Mouse (Mus musculus) neural tube, embryonic 15.5 days (tissue): ENCODE measurements around the gene Cd200r3. TPM values are rescaled to one million over a fixed set of nuclear protein-coding genes. Genes with fewer than 3 reads are reported as not detected.

ENCODE experiments used
- ATAC-seq: fragments of 200-750 bp; cut with Nextera tagmentation; 2 replicates; pipeline ENCODE4 v1.8.0; 2017; ENCODE audit warnings: mild to moderate bottlenecking, moderate TSS enrichment, moderate library complexity; ENCODE audit not compliant: low FRiP score
- H3K27ac ChIP-seq: fragments of 300-500 bp; sonication (generic); replicated peaks from 2 replicates; pipeline ENCODE4 v1.5.1; 2015; ENCODE audit warnings: mild to moderate bottlenecking, inconsistent platforms
- H3K27me3 ChIP-seq: fragments of 300-500 bp; sonication (generic); replicated peaks from 2 replicates; pipeline ENCODE4 v1.6.1; 2015; ENCODE audit warnings: inconsistent platforms
- H3K36me3 ChIP-seq: fragments of 300-500 bp; sonication (generic); 2 replicates; pipeline ENCODE4 v1.6.1; 2015; ENCODE audit warnings: inconsistent platforms
- H3K4me1 ChIP-seq: fragments of 300-500 bp; sonication (generic); 2 replicates; pipeline ENCODE4 v1.6.1; 2015; ENCODE audit warnings: inconsistent platforms
- H3K4me2 ChIP-seq: fragments of 300-500 bp; sonication (generic); 2 replicates; pipeline ENCODE4 v1.6.1; 2015; ENCODE audit warnings: inconsistent platforms, mild to moderate bottlenecking, moderate library complexity
- H3K4me3 ChIP-seq: fragments of 300-500 bp; sonication (generic); replicated peaks from 2 replicates; pipeline ENCODE4 v1.5.1; 2015; ENCODE audit warnings: mild to moderate bottlenecking, inconsistent platforms
- H3K9ac ChIP-seq: fragments of 300-500 bp; sonication (generic); replicated peaks from 2 replicates; pipeline ENCODE4 v1.6.1; 2015; ENCODE audit warnings: mild to moderate bottlenecking, inconsistent platforms
- H3K9me3 ChIP-seq: fragments of 300-500 bp; sonication (generic); replicated peaks from 2 replicates; pipeline ENCODE4 v1.6.1; 2016; ENCODE audit warnings: inconsistent platforms
- WGBS: fragments of 180-500 bp; shearing (Covaris S2); methylation state at CpG from one replicate; pipeline ENCODE4 v1.1.7; 2015; ENCODE audit warnings: mixed read lengths; 5-methylcytosine and 5-hydroxymethylcytosine counted together
- polyA plus RNA-seq: library from polyadenylated mRNA; unstranded; fragments of >200 nt; fragmentation: Nextera tagmentation; extraction: Ambion mirVana; gene quantifications from 2 replicates; pipeline ENCODE4 v1.2.1, GENCODE M21; 2015

Cd200r3 gene
- polyA plus RNA-seq, 1 experiment from 2014 or later, result 0.17 TPM

DNA sequence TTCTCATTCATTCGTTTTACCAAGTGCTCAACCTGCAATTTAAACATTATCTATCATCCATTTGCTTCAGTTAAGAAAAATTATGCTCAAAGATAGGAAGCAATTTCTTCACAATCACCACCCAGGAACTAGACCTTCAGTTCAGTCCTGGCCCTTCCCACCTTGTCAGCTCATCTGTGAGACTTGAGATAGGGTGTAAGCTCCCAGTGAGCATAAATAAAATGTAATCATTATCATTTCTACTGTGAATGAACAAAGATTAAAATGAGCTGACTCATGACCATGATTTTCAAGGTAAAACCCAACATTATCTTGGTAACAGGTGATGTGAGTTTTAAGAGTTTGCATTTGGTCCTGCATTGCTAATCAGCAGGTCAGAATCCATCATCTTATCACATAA is 76.6 kb downstream of the Cd200r3 start:
- no peaks in the 10 kb centered on the region for H3K9me3 ChIP-seq
- no peak overlapping the region for H3K4me2 ChIP-seq
- no peaks in the 10 kb centered on the region for H3K27me3 ChIP-seq
- ATAC-seq, result no peak
- 77% methylated on average over 1 of the region's 1 CpGs for WGBS
- H3K27ac ChIP-seq, result no peak overlapping the region
- no peak overlapping the region for H3K9ac ChIP-seq
- H3K4me3 ChIP-seq, result no peak overlapping the region
- no peaks in the 10 kb centered on the region for H3K36me3 ChIP-seq
- no peaks in the 10 kb centered on the region for H3K4me1 ChIP-seq

GRCm38 (mm10) chr16:45020669-45021309 is 77.3 kb downstream of the Cd200r3 start:
- Histone ChIP-seq H3K27ac (no peak overlapping the region), H3K4me1 (no peaks in the 10 kb centered on the region), H3K4me3 (no peak overlapping the region), H3K4me2 (no peak overlapping the region), H3K9ac (no peak overlapping the region), H3K27me3 (no peaks in the 10 kb centered on the region), H3K9me3 (no peaks in the 10 kb centered on the region), H3K36me3 (no peaks in the 10 kb centered on the region)
- 90% methylated on average over 2 of the region's 2 CpGs for WGBS
- no peak for ATAC-seq

DNA sequence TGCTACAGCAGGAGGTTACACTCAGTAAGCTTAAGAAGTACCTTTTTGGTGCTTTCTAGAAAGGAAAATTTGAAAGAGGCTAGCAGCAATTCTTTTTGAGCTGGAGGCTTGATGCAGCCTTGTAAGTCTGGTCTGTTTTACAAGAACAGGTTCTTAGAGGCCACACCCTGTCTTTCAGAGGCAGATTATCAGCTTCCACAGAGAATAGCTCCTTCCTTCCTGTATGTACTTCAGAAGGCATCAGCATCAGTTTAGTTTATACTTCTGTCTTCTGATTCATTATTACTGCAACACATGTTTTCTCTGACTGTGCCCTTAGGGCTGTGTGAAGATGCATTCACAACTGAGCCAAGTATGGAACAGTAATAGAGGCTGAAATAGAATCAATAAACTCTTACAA is 78.0 kb downstream of the Cd200r3 start:
- H3K4me3 ChIP-seq, result no peak overlapping the region
- no peaks in the 10 kb centered on the region for H3K27me3 ChIP-seq
- no peaks in the 10 kb centered on the region for H3K36me3 ChIP-seq
- no peak overlapping the region for H3K4me2 ChIP-seq
- H3K9ac ChIP-seq, result no peak overlapping the region
- no peak for ATAC-seq
- no peak overlapping the region for H3K27ac ChIP-seq
- H3K9me3 ChIP-seq, result no peaks in the 10 kb centered on the region
- no peaks in the 10 kb centered on the region for H3K4me1 ChIP-seq

- Histone ChIP-seq H3K27me3 (no peaks in the 10 kb centered on the region), H3K4me2 (no peak overlapping the region), H3K4me1 (no peaks in the 10 kb centered on the region), H3K36me3 (no peaks in the 10 kb centered on the region), H3K9me3 (no peaks in the 10 kb centered on the region), H3K27ac (no peak overlapping the region), H3K4me3 (no peak overlapping the region), H3K9ac (no peak overlapping the region)
- no peak for ATAC-seq
- 78% methylated on average over 4 of the region's 4 CpGs for WGBS
These were observed 80.4 kb downstream of the Cd200r3 start for GRCm38 (mm10) chr16:45023904-45024303.

GRCm38 (mm10) chr16:45025321-45025720 is 81.8 kb downstream of the Cd200r3 start:
- no peak overlapping the region for H3K27ac ChIP-seq
- WGBS, result 85% methylated on average over 6 of the region's 6 CpGs
- H3K4me2 ChIP-seq, result no peak overlapping the region
- H3K36me3 ChIP-seq, result no peaks in the 10 kb centered on the region
- ATAC-seq, result no peak
- H3K9ac ChIP-seq, result no peak overlapping the region
- no peaks in the 10 kb centered on the region for H3K9me3 ChIP-seq
- no peak overlapping the region for H3K4me3 ChIP-seq
- H3K27me3 ChIP-seq, result no peaks in the 10 kb centered on the region
- no peaks in the 10 kb centered on the region for H3K4me1 ChIP-seq

DNA sequence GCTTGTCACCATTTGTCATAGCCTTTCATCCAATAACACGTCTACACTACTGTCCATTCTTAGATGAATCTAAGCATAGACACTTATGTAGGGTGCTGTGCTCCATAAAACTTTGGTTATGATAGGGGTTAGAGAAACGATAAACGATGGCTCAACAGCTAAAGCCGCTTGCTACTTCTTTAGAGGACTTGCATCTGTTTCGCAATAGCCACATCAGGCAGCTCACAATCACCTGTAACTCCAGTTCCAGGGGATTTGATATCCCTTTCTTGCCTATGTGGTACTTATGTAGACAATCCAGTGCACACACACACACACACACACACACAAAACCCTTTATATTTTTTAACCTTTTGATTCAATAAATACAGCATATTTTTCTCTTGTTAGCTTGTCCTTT is 85.6 kb downstream of the Cd200r3 start:
- Histone ChIP-seq H3K4me3 (no peak overlapping the region), H3K9ac (no peak overlapping the region), H3K27ac (no peak overlapping the region), H3K4me2 (no peak overlapping the region), H3K9me3 (no peaks in the 10 kb centered on the region), H3K36me3 (no peaks in the 10 kb centered on the region), H3K4me1 (no peaks in the 10 kb centered on the region), H3K27me3 (no peaks in the 10 kb centered on the region)
- WGBS, result 95% methylated on average over 5 of the region's 5 CpGs
- ATAC-seq, result no peak

DNA sequence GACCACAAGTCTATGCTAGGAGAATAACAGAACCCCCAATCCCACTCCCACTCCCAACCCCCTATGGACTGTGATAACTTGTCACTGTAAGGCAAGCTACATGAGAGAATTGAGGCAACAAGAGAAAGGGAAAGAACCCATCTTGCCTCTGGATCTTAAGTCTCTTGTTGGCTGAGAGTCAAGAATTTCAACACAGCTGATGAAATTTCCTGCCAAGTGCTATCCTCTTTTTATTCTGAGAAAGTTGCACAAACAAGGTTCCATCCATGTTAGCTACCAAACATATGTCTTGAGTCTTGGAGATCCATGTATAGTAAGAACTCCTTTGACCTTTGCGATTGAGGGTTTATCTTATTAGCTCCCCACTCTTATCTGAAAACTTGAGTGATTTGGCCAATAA is 86.0 kb downstream of the Cd200r3 start:
- no peaks in the 10 kb centered on the region for H3K4me1 ChIP-seq
- H3K4me3 ChIP-seq, result no peak overlapping the region
- H3K27me3 ChIP-seq, result no peaks in the 10 kb centered on the region
- WGBS, result 98% methylated on average over 1 of the region's 1 CpGs
- H3K9me3 ChIP-seq, result no peaks in the 10 kb centered on the region
- H3K9ac ChIP-seq, result no peak overlapping the region
- no peaks in the 10 kb centered on the region for H3K36me3 ChIP-seq
- H3K27ac ChIP-seq, result no peak overlapping the region
- no peak for ATAC-seq
- H3K4me2 ChIP-seq, result no peak overlapping the region

DNA sequence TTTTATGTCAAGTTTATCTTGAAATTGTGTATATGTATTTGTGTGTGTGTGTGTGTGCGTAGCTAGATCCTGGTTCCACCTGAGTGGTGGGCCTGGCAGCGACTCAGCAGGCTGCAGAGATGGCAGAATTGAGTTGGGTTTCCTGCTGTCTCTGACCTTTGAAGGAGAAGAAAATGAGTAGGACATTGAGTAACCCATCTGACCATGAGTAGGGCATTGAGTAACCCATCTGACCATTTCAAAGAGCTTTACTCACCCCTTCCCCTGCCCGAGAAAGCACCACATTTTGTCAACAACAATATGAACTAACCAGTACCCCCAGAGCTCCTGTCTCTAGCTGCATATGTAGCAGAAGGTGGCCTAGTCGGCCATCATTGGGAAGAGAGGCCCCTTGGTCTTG is 86.6 kb downstream of the Cd200r3 start:
- Histone ChIP-seq H3K27ac (no peak overlapping the region), H3K4me3 (no peak overlapping the region), H3K9ac (no peak overlapping the region), H3K4me2 (no peak overlapping the region), H3K36me3 (no peaks in the 10 kb centered on the region), H3K4me1 (no peaks in the 10 kb centered on the region), H3K9me3 (no peaks in the 10 kb centered on the region), H3K27me3 (no peaks in the 10 kb centered on the region)
- ATAC-seq, result no peak
- WGBS, result 85% methylated on average over 4 of the region's 4 CpGs

- Histone ChIP-seq H3K4me3 (no peak overlapping the region), H3K4me2 (no peak overlapping the region), H3K4me1 (no peaks in the 10 kb centered on the region), H3K36me3 (no peaks in the 10 kb centered on the region), H3K27me3 (no peaks in the 10 kb centered on the region), H3K9ac (no peak overlapping the region), H3K27ac (no peak overlapping the region), H3K9me3 (no peaks in the 10 kb centered on the region)
- WGBS, result 73% methylated on average over 2 of the region's 2 CpGs
- no peak for ATAC-seq
These were observed 87.3 kb downstream of the Cd200r3 start for GRCm38 (mm10) chr16:45030796-45031195.

Other genes starting within 250 kb of the Cd200r3 start
- 3.4 and 4.5 TPM in 2 replicates for gene Nepro, start 219.4 kb upstream of the Cd200r3 start, polyA plus RNA-seq
- gene Gtpbp8, start 197.3 kb upstream of the Cd200r3 start, polyA plus RNA-seq, result 35.3 and 36.1 TPM in 2 replicates
- 0.59 and 0.66 TPM in 2 replicates for gene Cd200r1, start 177.9 kb upstream of the Cd200r3 start, polyA plus RNA-seq
- gene Cd200r4, start 131.9 kb upstream of the Cd200r3 start, polyA plus RNA-seq, result 0.24 TPM in 1 of 2 replicates, not detected in the other
- not detected in 2 replicates for gene Cd200r2, start 76.6 kb upstream of the Cd200r3 start, polyA plus RNA-seq
- 23.3 and 38.8 TPM in 2 replicates for gene Ccdc80, start 149.7 kb downstream of the Cd200r3 start, polyA plus RNA-seq
- 33.4 and 35.1 TPM in 2 replicates for gene Slc35a5, start 215.0 kb downstream of the Cd200r3 start, polyA plus RNA-seq
- gene Atg3, start 215.1 kb downstream of the Cd200r3 start, polyA plus RNA-seq, result 54.5 and 60.5 TPM in 2 replicates